Mouse (Mus musculus): ENCODE results near the gene Rab8b. TPM values are rescaled to one million over a fixed set of nuclear protein-coding genes. Genes with fewer than 3 reads are reported as not detected.
"Not testable (repeated sequence)": the region's sequence is repeated elsewhere in the genome, so short reads cannot be mapped to it uniquely, and the experiment has no call there.

The Rab8b gene
- total RNA-seq, 2 experiments from 2014 or later: 4.9 to 6.5 TPM

DNA sequence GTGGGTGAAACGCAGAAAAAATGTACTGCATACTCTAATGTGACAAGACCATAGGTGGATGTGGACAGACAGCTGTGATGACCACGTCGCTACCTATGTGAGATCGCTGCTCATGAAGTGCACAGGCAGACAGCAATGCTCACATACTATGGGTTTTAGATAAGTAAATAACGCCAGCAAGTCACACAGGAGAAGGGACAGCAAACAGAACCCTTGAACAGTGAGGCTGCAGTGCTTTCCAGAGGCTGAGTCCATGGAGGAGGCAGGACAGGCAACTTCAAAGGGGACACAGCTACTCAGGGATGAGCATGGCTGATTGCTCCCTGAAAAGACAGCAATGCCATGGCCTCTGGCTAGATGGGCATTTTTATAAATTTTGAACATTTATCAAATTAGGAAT is 72.7 kb downstream of the Rab8b start:
- no peak for DNase-seq (ENCODE audit: low spot score)

DNA sequence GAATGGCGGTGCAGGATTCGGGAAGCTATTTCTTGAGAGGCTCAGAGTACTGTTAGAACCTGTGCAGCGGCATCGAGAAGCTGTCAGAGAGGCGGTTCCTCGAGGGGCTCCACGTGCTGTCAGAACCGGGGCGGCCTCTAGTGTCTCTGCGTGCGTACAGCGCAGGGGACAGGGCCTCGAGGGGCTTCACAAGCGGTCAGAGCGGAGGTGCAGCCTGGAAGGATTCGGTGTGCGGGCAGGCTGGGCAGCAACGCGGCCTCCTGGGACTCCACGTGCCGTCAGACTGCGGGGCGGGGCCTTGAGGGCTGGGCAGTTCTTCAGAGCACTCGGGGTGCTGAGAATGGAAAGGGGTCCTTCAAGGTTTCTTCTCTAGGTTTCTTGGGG is 84.4 kb downstream of the Rab8b start:
- no peak for DNase-seq (ENCODE audit: low spot score)

DNA sequence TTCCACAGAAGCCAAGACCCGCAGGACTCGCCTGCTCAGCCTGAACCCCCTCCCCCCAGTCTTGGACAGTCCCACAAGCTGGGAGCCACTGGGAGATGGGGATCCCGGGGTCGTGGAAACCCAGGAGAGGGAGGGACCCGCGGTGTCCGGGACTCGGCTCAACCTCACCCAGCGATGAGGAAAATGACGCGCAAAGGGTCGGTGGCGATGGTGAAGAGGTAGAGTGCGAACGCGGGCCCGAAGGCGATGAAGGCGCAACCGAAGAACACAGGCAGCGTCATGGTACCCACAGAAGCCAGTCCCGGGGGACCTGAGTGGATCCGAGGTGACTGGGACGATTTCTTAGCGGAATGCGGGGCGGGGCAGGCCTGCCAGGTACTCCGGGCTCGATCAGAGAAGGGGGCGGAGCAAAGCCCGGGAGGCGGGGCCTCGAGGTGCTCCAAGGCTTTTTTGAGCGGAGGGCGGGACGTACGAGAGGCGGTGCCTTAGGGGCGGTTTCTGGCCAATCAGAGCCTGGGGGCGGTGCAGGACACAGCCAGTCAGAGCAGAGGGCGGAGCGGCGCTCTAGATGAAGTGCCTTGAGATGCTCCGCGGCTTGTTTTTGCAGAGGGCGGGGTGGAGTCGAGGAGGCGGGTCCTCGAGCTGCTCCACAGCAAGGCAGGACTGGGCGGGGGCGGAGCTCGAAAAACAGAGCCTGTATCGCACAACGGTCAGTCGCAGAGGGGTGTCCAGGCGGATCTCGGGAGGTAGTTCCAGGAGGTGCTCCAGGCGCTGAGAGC is 85.0 kb downstream of the Rab8b start, which contains the start of gene Aph1c:
Gene Aph1c, minus strand, starts transcription at position 409 of the 779 bp plus-strand sequence.
- DNase-seq (ENCODE audit: low spot score): peak; percentile 99

DNA sequence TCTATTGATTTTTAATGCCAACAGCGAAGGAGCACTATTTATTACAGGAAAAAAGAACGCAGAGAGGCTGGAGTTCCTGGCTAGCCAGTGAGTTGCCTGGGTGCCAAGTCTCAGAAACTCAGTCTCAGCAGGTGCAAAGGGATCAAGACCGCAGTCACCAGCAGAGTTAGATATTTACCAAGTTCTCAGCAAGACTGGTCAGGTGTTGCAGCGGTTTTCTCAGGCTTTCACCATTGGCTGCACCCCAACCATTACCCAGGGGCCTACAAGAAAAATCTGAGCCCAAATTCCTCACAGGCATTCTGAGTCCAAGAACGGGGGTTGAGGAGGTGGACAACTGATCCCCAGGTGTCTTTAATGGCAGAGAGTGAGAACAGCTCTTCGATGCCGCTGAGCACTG is 85.6 kb downstream of the Rab8b start:
- no peak for DNase-seq (ENCODE audit: low spot score)

DNA sequence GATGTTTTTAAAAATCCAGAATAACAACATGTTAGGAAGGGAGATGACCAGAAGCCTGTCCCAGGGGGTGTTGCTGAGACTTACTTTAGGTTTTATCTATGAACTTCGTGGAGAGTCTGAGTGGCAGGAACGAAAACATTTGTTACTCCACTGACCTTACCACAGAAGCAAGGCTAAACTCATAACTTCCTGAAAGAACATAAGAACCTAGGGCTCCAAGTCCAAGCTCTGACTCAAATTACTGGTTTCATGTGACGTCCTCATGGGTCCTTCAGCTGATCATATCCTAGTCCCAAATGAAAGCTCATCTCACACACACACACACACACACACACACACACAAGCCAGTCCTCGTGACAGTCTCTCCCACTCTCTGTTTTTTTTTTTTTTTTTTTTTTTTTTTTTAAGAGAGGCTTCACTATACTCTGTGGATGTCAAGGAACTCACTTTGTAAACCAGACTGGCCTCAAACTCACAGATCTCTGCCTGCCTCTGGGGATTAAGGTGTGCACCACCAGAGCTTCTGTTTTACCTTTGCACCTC is 87.0 kb downstream of the Rab8b start:
- no peak for DNase-seq (ENCODE audit: low spot score)

DNA sequence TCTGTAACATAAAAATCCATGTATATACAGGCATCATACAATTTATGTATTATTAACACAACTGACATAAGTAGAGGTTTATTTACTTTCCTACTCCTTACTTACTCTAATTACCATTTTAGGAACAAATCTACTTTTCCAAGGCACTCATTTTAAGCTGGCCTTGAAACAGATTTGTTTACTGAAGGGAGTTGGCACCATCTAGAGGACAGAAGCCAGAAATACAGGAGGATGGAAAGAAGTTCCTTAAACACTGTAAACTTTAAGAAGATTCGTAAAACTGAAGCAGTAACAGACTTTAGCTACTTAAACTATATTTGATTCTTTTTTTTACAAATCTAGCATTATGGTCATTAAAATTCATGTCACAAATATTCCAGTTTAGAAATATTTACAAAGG is 93.5 kb downstream of the Rab8b start:
- peak; percentile 53 for DNase-seq (ENCODE audit: low spot score)

DNA sequence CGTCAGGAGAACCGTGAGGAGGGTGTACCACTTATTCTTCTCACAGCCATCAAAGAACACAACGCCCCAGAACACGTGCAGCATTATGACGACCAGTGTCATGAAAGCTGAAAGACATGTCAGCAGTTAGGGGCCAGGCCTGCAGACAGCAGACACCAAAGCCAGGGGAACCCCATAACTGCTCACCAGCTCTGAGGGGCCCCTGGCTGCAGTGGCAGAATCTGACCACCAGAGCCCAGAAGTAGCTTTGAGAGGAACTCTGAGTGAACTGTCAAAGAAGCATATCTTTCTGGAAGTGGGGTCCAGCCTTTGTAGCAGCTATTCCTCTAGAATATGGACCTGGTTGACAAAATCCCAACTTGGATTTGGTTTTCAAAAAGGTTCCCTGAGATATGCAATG is 97.2 kb downstream of the Rab8b start:
- DNase-seq (ENCODE audit: low spot score): not testable (repeated sequence)

DNA sequence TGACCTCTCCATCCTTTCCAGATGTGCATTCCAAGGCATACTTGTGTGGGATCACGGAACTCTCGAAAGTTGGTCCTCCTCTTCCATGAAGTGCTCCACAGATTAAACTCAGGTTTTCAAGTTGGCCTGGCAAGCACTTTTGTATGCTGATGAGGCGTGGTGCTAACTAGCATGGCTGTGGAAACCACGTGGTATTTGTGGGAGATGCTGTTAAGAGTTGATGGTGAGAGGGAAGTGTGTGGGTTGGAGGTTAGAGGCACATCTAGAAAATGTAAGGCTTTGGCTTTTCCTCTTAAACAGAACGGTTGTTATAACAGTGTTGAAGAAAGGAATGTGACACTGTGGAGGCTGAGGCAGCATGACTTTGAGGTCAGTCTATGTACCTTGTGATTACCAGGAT is 98.5 kb downstream of the Rab8b start:
- DNase-seq (ENCODE audit: low spot score): no peak

DNA sequence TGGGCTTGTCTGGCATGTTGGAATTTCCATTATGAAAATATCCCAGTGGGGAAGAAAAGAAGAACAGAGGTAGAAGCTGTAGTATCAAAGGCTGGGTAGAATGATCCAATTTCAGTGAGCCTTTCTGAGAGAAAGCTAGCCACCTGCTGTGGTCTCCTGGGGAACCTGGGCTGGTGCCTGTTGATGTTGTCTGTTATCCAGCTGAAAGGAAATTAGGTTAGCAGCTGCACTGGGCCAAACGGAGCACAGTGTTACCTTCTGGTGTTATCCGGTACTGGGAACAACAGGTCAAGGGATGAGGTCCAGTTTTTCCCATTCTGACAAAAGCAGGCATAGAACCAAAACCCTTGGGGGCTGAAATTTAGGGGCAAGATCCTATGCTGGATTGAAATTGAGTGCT is 106.1 kb downstream of the Rab8b start:
- no peak for DNase-seq (ENCODE audit: low spot score)

DNA sequence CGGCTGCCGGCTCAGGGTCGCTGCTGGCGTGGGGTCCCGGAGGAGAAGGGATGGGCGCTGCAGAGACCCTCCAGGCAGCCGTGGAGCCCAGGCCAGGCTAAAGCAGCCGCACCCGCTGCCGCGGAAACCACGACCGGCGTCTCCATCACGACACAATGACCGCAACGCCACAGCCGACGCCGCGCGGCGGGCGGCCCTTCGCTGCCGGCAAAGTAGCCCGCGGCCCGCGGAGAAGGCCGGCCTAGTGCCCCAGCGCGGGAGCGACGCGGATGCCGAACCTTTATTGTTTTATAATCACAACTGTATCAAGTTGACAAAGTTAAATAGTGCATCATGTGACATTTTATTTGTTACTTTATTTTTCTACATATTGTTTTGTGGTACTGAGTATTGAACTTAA is 113.5 kb downstream of the Rab8b start:
- not testable (repeated sequence) for DNase-seq (ENCODE audit: low spot score)

DNA sequence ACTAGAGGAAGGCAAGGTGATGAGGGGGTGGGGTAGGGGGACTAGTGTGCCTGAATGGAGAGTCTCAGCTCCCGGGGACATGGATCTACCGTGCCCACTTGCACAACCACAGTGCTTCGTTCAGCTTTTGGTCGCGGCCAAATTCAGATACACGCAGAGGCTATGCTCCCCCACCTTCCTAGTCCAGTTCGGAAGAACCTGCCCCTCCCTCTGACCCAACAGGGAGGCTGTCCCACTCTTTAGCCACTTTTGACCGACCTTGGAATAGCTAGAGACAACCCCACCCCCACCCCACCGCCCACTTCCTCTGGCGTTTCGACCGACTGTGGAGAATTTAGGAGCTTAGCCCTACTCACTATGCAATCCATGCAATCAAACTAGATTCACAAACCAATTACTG is 117.5 kb downstream of the Rab8b start:
- no peak for DNase-seq (ENCODE audit: low spot score)

DNA sequence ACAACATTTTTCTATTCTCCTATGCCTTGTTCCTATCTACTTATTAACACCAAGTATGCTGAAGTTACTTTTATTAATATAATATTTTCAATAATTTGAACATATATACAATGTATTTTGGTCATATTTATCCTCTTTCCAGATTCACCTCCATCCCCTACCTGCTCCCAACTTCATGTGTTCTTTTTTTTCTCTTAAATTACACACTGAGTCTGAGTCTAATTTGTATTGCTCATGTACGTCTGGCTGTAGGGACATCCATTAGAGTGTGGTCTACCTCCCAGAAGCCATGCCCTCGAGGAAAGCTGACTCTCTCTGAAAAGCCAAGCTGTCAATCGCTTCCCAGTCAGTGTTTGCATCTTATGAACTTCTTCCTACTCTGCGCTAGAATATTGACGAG is 122.7 kb downstream of the Rab8b start, which contains the start of gene Gm10647:
Gene Gm10647, plus strand, starts transcription at position 301 of the 400 bp plus-strand sequence.
- DNase-seq (ENCODE audit: low spot score): no peak

DNA sequence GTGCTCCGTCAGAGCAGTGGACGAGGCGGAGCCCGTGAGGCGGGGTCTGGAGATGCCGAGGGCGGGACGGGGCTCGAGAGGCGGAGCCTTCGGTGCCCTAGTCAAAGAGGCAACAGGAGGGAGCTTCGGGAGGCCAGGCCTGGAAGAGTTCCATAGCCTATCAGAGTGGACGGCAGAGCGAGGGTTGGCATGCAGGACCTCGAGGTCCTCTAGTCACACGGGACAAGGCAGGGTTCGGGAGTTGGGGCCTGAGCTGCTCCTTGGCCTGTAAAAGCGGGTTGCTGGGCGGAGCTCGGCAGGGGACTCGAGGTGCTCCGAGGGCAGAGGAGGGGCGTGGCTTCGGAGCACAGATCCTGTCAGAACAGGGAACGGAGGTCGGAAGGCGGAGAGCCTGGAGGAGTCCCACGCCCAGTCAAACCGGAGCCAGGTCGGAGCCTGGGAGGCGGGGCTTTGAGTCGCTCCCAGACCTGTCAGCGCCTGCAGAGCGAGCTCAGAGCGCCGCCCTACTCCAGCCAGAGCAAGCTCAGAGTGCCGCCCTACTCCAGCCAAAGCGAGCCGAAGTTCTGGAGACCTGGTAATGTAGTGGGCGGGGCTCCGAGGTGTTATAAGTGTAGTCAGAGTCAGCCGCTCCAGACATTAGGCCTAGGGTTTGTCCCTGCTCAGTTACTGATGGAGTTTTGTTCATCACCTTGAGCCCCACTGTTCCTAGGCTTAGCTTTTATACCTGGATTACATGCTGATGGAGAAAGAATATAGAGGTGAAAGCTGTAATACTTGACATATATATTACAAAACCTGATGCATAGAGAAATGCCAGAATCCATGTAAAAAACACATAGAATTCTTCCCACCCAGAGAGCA is 123.8 kb downstream of the Rab8b start, which contains the start of gene Aph1b:
Gene Aph1b, minus strand, starts transcription at position 27 of the 861 bp plus-strand sequence.
- DNase-seq (ENCODE audit: low spot score): peak; percentile 98

DNA sequence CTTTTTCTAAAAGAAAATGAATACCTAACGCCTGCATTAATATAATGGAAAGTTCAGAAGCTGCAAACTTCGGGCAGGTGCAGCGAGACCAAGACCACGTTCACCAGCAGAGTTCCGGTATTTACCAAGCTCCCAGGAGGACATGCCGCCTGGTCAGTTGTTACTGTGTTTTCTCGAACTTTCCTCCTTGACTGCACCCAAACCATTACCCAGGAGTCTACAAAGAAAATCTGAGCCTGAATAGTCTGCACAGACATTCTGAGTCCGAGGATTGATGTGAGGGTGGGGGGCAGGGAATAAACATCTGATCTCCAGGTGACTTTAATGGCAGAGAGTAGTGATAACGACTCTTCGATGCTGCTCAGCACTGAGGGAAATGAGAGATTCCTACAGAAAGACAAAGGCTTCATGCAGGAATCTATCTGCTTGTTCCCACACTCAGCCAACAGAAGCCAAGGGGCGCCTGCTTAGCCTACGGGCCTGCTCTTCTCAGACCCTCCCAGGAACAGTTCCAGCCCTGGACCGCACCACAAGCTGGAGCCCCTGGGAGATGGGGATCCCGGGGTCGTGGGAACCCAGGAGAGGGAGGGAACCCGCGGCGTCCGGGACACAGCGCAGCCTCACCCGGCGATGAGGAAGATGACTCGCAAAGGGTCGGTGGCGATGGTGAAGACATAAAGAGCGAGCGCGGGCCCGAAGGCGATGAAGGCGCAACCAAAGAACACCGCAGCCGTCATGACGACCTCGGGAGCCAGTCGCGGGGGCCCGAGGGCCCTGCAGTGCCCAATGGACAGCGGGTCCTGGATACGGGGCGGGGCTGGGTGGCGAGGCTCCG is 124.6 kb downstream of the Rab8b start:
- DNase-seq (ENCODE audit: low spot score): no peak

Other genes starting within 250 kb of the Rab8b start
- gene Car12, start 206.0 kb downstream of the Rab8b start, total RNA-seq (2021): under 1 TPM; 0.14 to 0.24 TPM
- gene Aph1b, start 124.2 kb downstream of the Rab8b start, total RNA-seq (2021): 1 to 10 TPM; 1.3 to 2.1 TPM
- not detected for gene Gm10647, start 122.6 kb downstream of the Rab8b start, total RNA-seq (2021)
- gene Aph1c, start 85.0 kb downstream of the Rab8b start, total RNA-seq (2021): under 1 TPM; 0.66 to 0.88 TPM
- gene Rps27l, start 26.4 kb upstream of the Rab8b start, total RNA-seq (2021): 100 to 1,000 TPM; 218 to 220 TPM
- 10 to 100 TPM; 22.5 to 22.6 TPM for gene Lactb, start 55.8 kb upstream of the Rab8b start, total RNA-seq (2021)
- gene Tpm1, start 129.7 kb upstream of the Rab8b start, total RNA-seq (2021): over 10,000 TPM; 24,162 to 25,960 TPM

Data from gastrocnemius, adult 18-20 months (tissue).